Mouse (Mus musculus): ENCODE measurements around the gene Bcl7b. TPM values are rescaled to one million over a fixed set of nuclear protein-coding genes. Genes with fewer than 3 reads are reported as not detected.
A peak's percentile ranks its signal among the peaks of the same experiment; 100 is the strongest.

The Bcl7b gene
- polyA plus RNA-seq, 1 experiment: 42.9 TPM

GRCm38 (mm10) chr5:135162821-135163220 lies 5.3 kb upstream of the Bcl7b start:
- no peak for TF ChIP-seq POLR2A (IDR thresholded peaks at IDR 0.05; ENCODE audit: borderline replicate concordance, extremely low read depth, low read depth, low read length)
- no peak for TF ChIP-seq CTCF (IDR thresholded peaks at IDR 0.05; ENCODE audit: insufficient read depth, low read length)
- Histone ChIP-seq H3K4me1 (ENCODE audit: control insufficient read depth, insufficient read depth, low read length) (peaks cover 10% of the 10 kb centered on the region), H3K4me3 (replicated peaks; ENCODE audit: extremely low read depth, low read depth, low read length) (no peak overlapping the region)
- 76% methylated on average over 6 of the region's 6 CpGs for WGBS
- DNase-seq: no peak

DNA sequence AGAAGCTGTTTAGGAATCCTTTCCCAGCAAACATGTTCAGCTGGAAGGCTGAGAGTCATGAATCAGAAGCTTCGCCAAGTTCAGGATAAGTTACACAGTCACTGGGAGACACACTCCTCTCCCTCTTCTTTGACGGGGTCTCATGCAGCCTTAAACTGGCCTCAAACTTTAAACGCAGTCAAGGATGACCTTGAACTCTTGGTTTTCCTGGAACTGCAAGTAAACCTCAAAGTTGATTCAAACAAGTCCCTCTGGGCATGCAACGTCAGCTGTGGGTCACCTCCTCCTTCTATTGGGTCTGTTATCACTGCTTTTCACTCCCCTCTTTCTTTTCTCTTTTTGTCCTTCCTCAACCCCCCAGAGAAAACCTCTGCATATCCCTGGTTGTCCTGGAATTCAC lies 1.2 kb upstream of the Bcl7b start:
- 77% methylated on average over 4 of the region's 4 CpGs for WGBS
- H3K4me1 ChIP-seq (ENCODE audit: control insufficient read depth, insufficient read depth, low read length): peaks cover 6% of the 10 kb centered on the region
- TF ChIP-seq CTCF (IDR thresholded peaks at IDR 0.05; ENCODE audit: insufficient read depth, low read length): no peak

GRCm38 (mm10) chr5:135167469-135167868 lies 614 bp upstream of the Bcl7b start:
- TF ChIP-seq POLR2A (IDR thresholded peaks at IDR 0.05; ENCODE audit: borderline replicate concordance, extremely low read depth, low read depth, low read length) (no peak), CTCF (IDR thresholded peaks at IDR 0.05; ENCODE audit: insufficient read depth, low read length) (no peak)
- Histone ChIP-seq H3K4me3 (replicated peaks; ENCODE audit: extremely low read depth, low read depth, low read length) (no peak overlapping the region), H3K4me1 (ENCODE audit: control insufficient read depth, insufficient read depth, low read length) (peaks cover 3% of the 10 kb centered on the region)
- no peak for DNase-seq
- WGBS: 93% methylated on average over 4 of the region's 4 CpGs

More for the DNA sequence above, 1.2 kb upstream of the Bcl7b start:
- DNase-seq: no peak
- no peak overlapping the region for H3K4me3 ChIP-seq (replicated peaks; ENCODE audit: extremely low read depth, low read depth, low read length)

GRCm38 (mm10) chr5:135169479-135169878 lies 1.4 kb downstream of the Bcl7b start:
- DNase-seq: no peak
- no peak for TF ChIP-seq CTCF (IDR thresholded peaks at IDR 0.05; ENCODE audit: insufficient read depth, low read length)
- H3K4me3 ChIP-seq (replicated peaks; ENCODE audit: extremely low read depth, low read depth, low read length): peak overlapping the region; percentile 36
- 95% methylated on average over 5 of the region's 5 CpGs for WGBS
- peaks cover 3% of the 10 kb centered on the region for H3K4me1 ChIP-seq (ENCODE audit: control insufficient read depth, insufficient read depth, low read length)

DNA sequence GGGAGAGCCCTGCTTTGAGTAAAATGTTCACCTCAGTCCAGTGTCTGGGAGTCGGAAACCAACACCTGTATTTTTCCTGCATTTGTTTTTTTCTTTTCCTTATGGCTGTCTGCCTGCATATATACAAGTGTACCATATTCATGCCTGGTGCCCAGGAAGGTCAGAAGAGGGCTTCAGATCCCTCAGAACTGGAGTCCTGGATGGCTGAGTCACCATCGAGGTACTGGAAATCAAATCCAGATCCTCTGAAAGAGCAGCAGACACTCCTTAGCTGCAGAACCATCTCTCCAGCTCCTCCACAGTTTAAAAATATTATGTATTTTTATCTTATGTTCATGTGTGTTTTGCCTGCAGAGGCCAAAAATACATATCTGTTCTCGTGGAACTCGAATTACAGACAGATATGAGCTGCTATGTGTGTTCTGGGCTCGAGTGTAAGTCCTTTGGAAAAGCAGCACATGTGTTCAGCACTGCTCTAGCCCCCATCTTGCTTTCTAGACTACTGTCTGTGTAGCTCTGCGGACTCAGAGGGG lies 3.7 kb downstream of the Bcl7b start:
- Histone ChIP-seq H3K4me1 (ENCODE audit: control insufficient read depth, insufficient read depth, low read length) (peaks cover 3% of the 10 kb centered on the region), H3K4me3 (replicated peaks; ENCODE audit: extremely low read depth, low read depth, low read length) (no peak overlapping the region)
- 88% methylated on average over 6 of the region's 6 CpGs for WGBS
- DNase-seq: no peak
- TF ChIP-seq POLR2A (IDR thresholded peaks at IDR 0.05; ENCODE audit: borderline replicate concordance, extremely low read depth, low read depth, low read length): no peak
- no peak for TF ChIP-seq CTCF (IDR thresholded peaks at IDR 0.05; ENCODE audit: insufficient read depth, low read length)

- Histone ChIP-seq H3K4me1 (ENCODE audit: control insufficient read depth, insufficient read depth, low read length) (peaks cover 3% of the 10 kb centered on the region), H3K4me3 (replicated peaks; ENCODE audit: extremely low read depth, low read depth, low read length) (no peak overlapping the region)
- TF ChIP-seq CTCF (IDR thresholded peaks at IDR 0.05; ENCODE audit: insufficient read depth, low read length) (no peak), POLR2A (IDR thresholded peaks at IDR 0.05; ENCODE audit: borderline replicate concordance, extremely low read depth, low read depth, low read length) (no peak)
- DNase-seq: no peak
- WGBS: 88% methylated on average over 5 of the region's 5 CpGs
Measured at GRCm38 (mm10) chr5:135172986-135173385, 4.9 kb downstream of the Bcl7b start.

- DNase-seq: no peak
- H3K4me3 ChIP-seq (replicated peaks; ENCODE audit: extremely low read depth, low read depth, low read length): no peak overlapping the region
- no peaks in the 10 kb centered on the region for H3K4me1 ChIP-seq (ENCODE audit: control insufficient read depth, insufficient read depth, low read length)
- TF ChIP-seq POLR2A (IDR thresholded peaks at IDR 0.05; ENCODE audit: borderline replicate concordance, extremely low read depth, low read depth, low read length) (no peak), CTCF (IDR thresholded peaks at IDR 0.05; ENCODE audit: insufficient read depth, low read length) (no peak)
Measured at GRCm38 (mm10) chr5:135175086-135175485, 7.0 kb downstream of the Bcl7b start.

DNA sequence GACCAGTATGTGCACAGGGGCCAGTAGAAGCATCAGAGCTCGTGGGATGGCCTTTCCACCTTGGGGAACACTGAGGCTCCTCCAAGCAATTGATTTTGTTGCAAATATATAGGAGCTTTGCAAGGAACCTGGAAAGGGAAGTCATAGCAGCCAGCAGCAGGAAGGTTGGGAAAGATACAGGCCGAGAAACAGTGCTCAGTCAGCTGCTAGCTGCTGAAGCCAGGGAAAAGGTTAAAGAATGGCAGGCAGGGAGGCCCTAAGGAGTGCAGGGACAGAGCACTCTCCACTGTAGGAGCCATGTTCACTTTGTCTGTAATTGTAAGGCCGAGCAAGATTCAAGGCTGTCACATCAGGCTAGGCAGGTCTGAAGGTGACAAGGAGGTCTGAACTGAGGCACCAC lies 10.4 kb downstream of the Bcl7b start:
- H3K4me3 ChIP-seq (replicated peaks; ENCODE audit: extremely low read depth, low read depth, low read length): no peak overlapping the region
- H3K4me1 ChIP-seq (ENCODE audit: control insufficient read depth, insufficient read depth, low read length): 0 out of 2 replicates have a peak, but pooled peaks cover 3% of the 10 kb centered on the region
- WGBS: 75% methylated on average over 3 of the region's 3 CpGs
- DNase-seq: no peak
- TF ChIP-seq POLR2A (IDR thresholded peaks at IDR 0.05; ENCODE audit: borderline replicate concordance, extremely low read depth, low read depth, low read length): no peak
- no peak for TF ChIP-seq CTCF (IDR thresholded peaks at IDR 0.05; ENCODE audit: insufficient read depth, low read length)

DNA sequence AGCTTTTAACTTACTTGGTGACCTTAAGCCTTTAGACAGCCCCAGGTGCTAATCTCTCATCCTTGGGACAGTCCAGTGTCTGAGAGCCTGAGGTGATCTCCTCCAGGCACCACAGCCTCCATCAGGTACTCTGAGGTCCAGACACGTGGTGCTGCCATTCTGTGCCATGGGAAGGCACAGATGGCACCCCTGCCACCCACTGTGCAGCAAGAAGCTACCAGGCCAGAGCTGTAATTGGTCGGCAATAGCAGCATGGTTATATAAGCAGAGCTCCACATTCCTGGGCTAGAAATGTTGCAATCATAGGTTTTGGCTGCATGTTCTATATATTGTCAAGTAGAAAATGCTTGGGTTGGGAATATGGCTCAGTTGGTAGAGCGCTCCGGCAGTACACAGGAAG lies 10.9 kb downstream of the Bcl7b start:
- WGBS: 82% methylated on average over 4 of the region's 4 CpGs
- H3K4me3 ChIP-seq (replicated peaks; ENCODE audit: extremely low read depth, low read depth, low read length): no peak overlapping the region
- TF ChIP-seq CTCF (IDR thresholded peaks at IDR 0.05; ENCODE audit: insufficient read depth, low read length) (no peak), POLR2A (IDR thresholded peaks at IDR 0.05; ENCODE audit: borderline replicate concordance, extremely low read depth, low read depth, low read length) (no peak)
- DNase-seq: no peak
- 0 out of 2 replicates have a peak, but pooled peaks cover 3% of the 10 kb centered on the region for H3K4me1 ChIP-seq (ENCODE audit: control insufficient read depth, insufficient read depth, low read length)

- DNase-seq: no peak
- no peak for TF ChIP-seq CTCF (IDR thresholded peaks at IDR 0.05; ENCODE audit: insufficient read depth, low read length)
- TF ChIP-seq POLR2A (IDR thresholded peaks at IDR 0.05; ENCODE audit: borderline replicate concordance, extremely low read depth, low read depth, low read length): no peak
- Histone ChIP-seq H3K4me1 (ENCODE audit: control insufficient read depth, insufficient read depth, low read length) (0 out of 2 replicates have a peak, but pooled peaks cover 3% of the 10 kb centered on the region), H3K4me3 (replicated peaks; ENCODE audit: extremely low read depth, low read depth, low read length) (no peak overlapping the region)
- 85% methylated on average over 7 of the region's 7 CpGs for WGBS
Measured at GRCm38 (mm10) chr5:135179616-135180015, 11.5 kb downstream of the Bcl7b start.

Data from lung, adult 2 months (tissue).